Mouse (Mus musculus) MEL (cell line): ENCODE measurements around the gene Krtcap2. TPM values are rescaled to one million over a fixed set of nuclear protein-coding genes. Genes with fewer than 3 reads are reported as not detected.

Experiments
- DNase-seq: peaks from one replicate; pipeline ENCODE4 v3.0.0; 2011; ENCODE audit warnings: low read depth, low spot score
- H3K27ac ChIP-seq: 2 replicates; pipeline ENCODE4 v1.5.1; 2012; ENCODE audit warnings: low read depth, mild to moderate bottlenecking, control low read depth, low read length, moderate library complexity; ENCODE audit not compliant: control insufficient read depth
- H3K27me3 ChIP-seq, 2 experiments: fragments of 150-350 bp in 1 of 2; sonication (generic) in 1 of 2; 2 replicates each; pipeline ENCODE4 v1.6.1; 2012; ENCODE audit warnings: low read length in 2 of 2, mild to moderate bottlenecking in 2 of 2, improper control_type of control experiment in 1 of 2, moderate library complexity in 1 of 2; ENCODE audit not compliant: insufficient read depth in 2 of 2, control insufficient read depth in 1 of 2
- H3K36me3 ChIP-seq, 2 experiments: 2 replicates each; pipeline ENCODE4 v1.6.1; 2012 to 2014; ENCODE audit warnings: low read length in 2 of 2, improper control_type of control experiment in 1 of 2, inconsistent platforms in 1 of 2, mild to moderate bottlenecking in 1 of 2; ENCODE audit not compliant: insufficient read depth in 2 of 2, control insufficient read depth in 1 of 2
- H3K4me1 ChIP-seq, 2 experiments: fragments of 150-350 bp in 1 of 2; sonication (generic) in 1 of 2; 2 replicates each; pipeline ENCODE4 v1.6.1; 2012; ENCODE audit warnings: low read length in 2 of 2, improper control_type of control experiment in 1 of 2, mild to moderate bottlenecking in 1 of 2; ENCODE audit not compliant: insufficient read depth in 2 of 2, control insufficient read depth in 1 of 2
- H3K4me3 ChIP-seq, 2 experiments: fragments of 150-350 bp in 1 of 2; sonication (generic) in 1 of 2; 2 replicates each; pipeline ENCODE4 v1.5.1; 2012; ENCODE audit warnings: low read depth in 2 of 2, low read length in 2 of 2, mild to moderate bottlenecking in 2 of 2, moderate library complexity in 2 of 2, control low read depth in 1 of 2, improper control_type of control experiment in 1 of 2; ENCODE audit not compliant: control insufficient read depth in 1 of 2, insufficient read depth in 1 of 2
- H3K79me2 ChIP-seq: 2 replicates; pipeline ENCODE4 v1.6.1; 2012; ENCODE audit warnings: mild to moderate bottlenecking, low read length, moderate library complexity; ENCODE audit not compliant: control insufficient read depth, poor library complexity, insufficient read depth
- H3K9ac ChIP-seq: 2 replicates; pipeline ENCODE4 v1.6.1; 2012; ENCODE audit warnings: low read depth, mild to moderate bottlenecking, control low read depth, low read length, moderate library complexity; ENCODE audit not compliant: control insufficient read depth, poor library complexity, severe bottlenecking
- H3K9me3 ChIP-seq: fragments of 150-350 bp; sonication (generic); replicated peaks from 2 replicates; pipeline ENCODE4 v1.6.1; 2012; ENCODE audit warnings: mild to moderate bottlenecking, low read length, improper control_type of control experiment, moderate library complexity; ENCODE audit not compliant: insufficient read depth
- BHLHE40 ChIP-seq: IDR thresholded peaks from 2 replicates; pipeline ENCODE4 v1.6.1; 2012; ENCODE audit warnings: low read depth, mild to moderate bottlenecking, inconsistent platforms, low read length, improper control_type of control experiment, borderline replicate concordance
- CTCF ChIP-seq, 3 experiments: IDR thresholded peaks in 2 of 3; conservative IDR thresholded peaks in 1 of 3; 2 replicates each; pipeline ENCODE4 v1.5.1; 2011 to 2012; ENCODE audit warnings: low read length in 3 of 3, low read depth in 2 of 3, mild to moderate bottlenecking in 2 of 3, improper control_type of control experiment in 1 of 3, inconsistent platforms in 1 of 3, mixed read lengths in 1 of 3, moderate library complexity in 1 of 3; ENCODE audit not compliant: control insufficient read depth in 1 of 3, insufficient read depth in 1 of 3, poor library complexity in 1 of 3, severe bottlenecking in 1 of 3
- EP300 ChIP-seq, 2 experiments: IDR thresholded peaks; 2 replicates each; pipeline ENCODE4 v1.6.1; 2011; ENCODE audit warnings: improper control_type of control experiment in 2 of 2, low read length in 2 of 2, low read depth in 1 of 2, mild to moderate bottlenecking in 1 of 2
- ETS1 ChIP-seq: IDR thresholded peaks from 2 replicates; pipeline ENCODE4 v1.6.1; 2012; ENCODE audit warnings: low read depth, mild to moderate bottlenecking, inconsistent platforms, low read length, improper control_type of control experiment, moderate library complexity
- HCFC1 ChIP-seq: IDR thresholded peaks from 2 replicates; pipeline ENCODE4 v1.6.1; 2012; ENCODE audit warnings: low read depth, mild to moderate bottlenecking, inconsistent platforms, low read length, improper control_type of control experiment, moderate library complexity
- KAT2A ChIP-seq: conservative IDR thresholded peaks from 2 replicates; pipeline ENCODE4 v1.6.1; 2012; ENCODE audit warnings: low read depth, low read length, improper control_type of control experiment, inconsistent platforms
- MAFK ChIP-seq: IDR thresholded peaks from 2 replicates; pipeline ENCODE4 v1.6.1; 2011; ENCODE audit warnings: low read depth, mild to moderate bottlenecking, low read length, improper control_type of control experiment, borderline replicate concordance
- MAX ChIP-seq: IDR thresholded peaks from 2 replicates; pipeline ENCODE4 v1.6.1; 2011; ENCODE audit warnings: low read length, improper control_type of control experiment
- MEF2A ChIP-seq: IDR thresholded peaks from 2 replicates; pipeline ENCODE4 v1.6.1; 2014; ENCODE audit warnings: low read depth, mild to moderate bottlenecking, inconsistent platforms, low read length, improper control_type of control experiment; ENCODE audit not compliant: poor library complexity, insufficient replicate concordance, severe bottlenecking; ENCODE audit errors: extremely low read depth
- MXI1 ChIP-seq: IDR thresholded peaks from 2 replicates; pipeline ENCODE4 v1.6.1; 2011; ENCODE audit warnings: mild to moderate bottlenecking, low read depth, low read length, improper control_type of control experiment
- MYB ChIP-seq: IDR thresholded peaks from 2 replicates; pipeline ENCODE4 v1.6.1; 2011; ENCODE audit warnings: mild to moderate bottlenecking, low read depth, low read length, improper control_type of control experiment
- MYC ChIP-seq: IDR thresholded peaks from 2 replicates; pipeline ENCODE4 v1.6.1; 2011; ENCODE audit warnings: low read depth, mild to moderate bottlenecking, low read length, improper control_type of control experiment, moderate library complexity
- NELFE ChIP-seq: IDR thresholded peaks from 2 replicates; pipeline ENCODE4 v1.6.1; 2011; ENCODE audit warnings: low read depth, low read length, improper control_type of control experiment
- POLR2A ChIP-seq, 2 experiments: IDR thresholded peaks; 2 replicates each; pipeline ENCODE4 v1.6.1; 2011 to 2012; ENCODE audit warnings: low read length in 2 of 2, mild to moderate bottlenecking in 2 of 2, control low read depth in 1 of 2, improper control_type of control experiment in 1 of 2, low read depth in 1 of 2, moderate library complexity in 1 of 2; ENCODE audit not compliant: control insufficient read depth in 1 of 2, insufficient read depth in 1 of 2, poor library complexity in 1 of 2
- POLR2AphosphoS2 ChIP-seq: IDR thresholded peaks from 2 replicates; pipeline ENCODE4 v1.6.1; 2011; ENCODE audit warnings: low read length, improper control_type of control experiment
- RCOR1 ChIP-seq: IDR thresholded peaks from 2 replicates; pipeline ENCODE4 v1.6.1; 2012; ENCODE audit warnings: low read depth, mild to moderate bottlenecking, inconsistent platforms, low read length, improper control_type of control experiment
- SIN3A ChIP-seq: IDR thresholded peaks from 2 replicates; pipeline ENCODE4 v1.6.1; 2012; ENCODE audit warnings: low read length, improper control_type of control experiment, inconsistent platforms
- TAL1 ChIP-seq: IDR thresholded peaks from 2 replicates; pipeline ENCODE4 v1.6.1; 2012; ENCODE audit warnings: mild to moderate bottlenecking, inconsistent platforms, low read length, moderate library complexity, mixed read lengths
- TBP ChIP-seq: IDR thresholded peaks from 2 replicates; pipeline ENCODE4 v1.8.0; 2011; ENCODE audit warnings: low read depth, low read length, improper control_type of control experiment
- UBTF ChIP-seq: IDR thresholded peaks from 2 replicates; pipeline ENCODE4 v1.6.1; 2012; ENCODE audit warnings: low read depth, mild to moderate bottlenecking, inconsistent platforms, low read length, improper control_type of control experiment, moderate library complexity, borderline replicate concordance; ENCODE audit not compliant: insufficient read depth
- USF1 ChIP-seq: IDR thresholded peaks from 2 replicates; pipeline ENCODE4 v1.6.1; 2014; ENCODE audit warnings: low read depth, mild to moderate bottlenecking, inconsistent platforms, low read length, improper control_type of control experiment, moderate library complexity
- ZC3H11A ChIP-seq: IDR thresholded peaks from 2 replicates; pipeline ENCODE4 v1.6.1; 2012; ENCODE audit warnings: low read depth, mild to moderate bottlenecking, inconsistent platforms, low read length, improper control_type of control experiment
- ZKSCAN1 ChIP-seq: IDR thresholded peaks from 2 replicates; pipeline ENCODE4 v1.6.1; 2012; ENCODE audit warnings: low read depth, mild to moderate bottlenecking, inconsistent platforms, low read length, improper control_type of control experiment, moderate library complexity
- ZMIZ1 ChIP-seq: IDR thresholded peaks from 2 replicates; pipeline ENCODE4 v1.6.1; 2012; ENCODE audit warnings: low read depth, mild to moderate bottlenecking, inconsistent platforms, low read length, improper control_type of control experiment, moderate library complexity
- polyA plus RNA-seq, 2 experiments: library from polyadenylated mRNA; stranded (reverse) in 1 of 2; unstranded in 1 of 2; fragments of >175 nt in 1 of 2; fragments of >200 nt in 1 of 2; gene quantifications; 2 replicates each; pipeline versions ENCODE4 v1.2.1 to v1.2.4; 2012; ENCODE audit warnings: low replicate concordance in 2 of 2, low read depth in 1 of 2; ENCODE audit not compliant: insufficient read length in 2 of 2, insufficient read depth in 1 of 2, missing spikeins in 1 of 2
- total RNA-seq: library from RNA; depleted of rRNA; stranded (reverse); fragments of 300-350 nt; gene quantifications from 2 replicates; pipeline ENCODE4 v1.2.3, GENCODE M21; 2012

The Krtcap2 gene
- total and polyA plus RNA-seq, 3 experiments, result 171 to 497 TPM; not detected in 1

DNA sequence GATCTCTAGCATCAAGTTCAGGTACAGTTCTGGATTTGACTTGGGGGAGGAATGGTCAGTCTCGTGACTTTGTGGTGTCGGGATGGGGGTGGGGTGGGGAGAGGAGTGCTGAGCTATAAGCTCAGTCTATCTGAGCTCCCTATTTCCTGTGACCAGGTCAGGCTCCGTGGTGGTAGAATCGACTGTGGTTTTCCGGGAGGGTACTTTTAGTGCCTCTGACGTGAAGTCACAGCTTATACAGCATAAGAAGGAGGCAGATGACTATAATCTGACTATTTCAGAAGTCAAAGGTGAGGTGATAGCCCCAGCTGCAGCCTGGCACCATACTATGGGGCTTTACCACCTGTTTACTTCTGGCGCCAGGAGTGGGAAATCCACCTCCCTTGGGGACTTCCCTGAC is 14.4 kb upstream of the Krtcap2 start:
- no peak overlapping the region for H3K9ac ChIP-seq
- TF ChIP-seq RCOR1 (no peak), TAL1 (no peak), EP300 (IDR thresholded peaks at IDR 0.05; ENCODE audit: low read depth in 1 of 2, low read length in 2 of 2) (no peak), MYC (no peak), USF1 (no peak), POLR2A (IDR thresholded peaks at IDR 0.05; ENCODE audit: control insufficient read depth in 1 of 2, insufficient read depth in 1 of 2, low read depth in 1 of 2, low read length in 2 of 2, poor library complexity in 1 of 2) (no peak), ZKSCAN1 (no peak), CTCF (IDR thresholded peaks at IDR 0.05 in 2 of 3, conservative IDR thresholded peaks at IDR 0.05 in 1 of 3; ENCODE audit: control insufficient read depth in 1 of 3, insufficient read depth in 1 of 3, low read depth in 2 of 3, low read length in 3 of 3, poor library complexity in 1 of 3, severe bottlenecking in 1 of 3) (no peak), ZMIZ1 (no peak), TBP (no peak), MYB (no peak), KAT2A (no peak), MAX (no peak), UBTF (no peak), NELFE (no peak), POLR2AphosphoS2 (no peak), MAFK (no peak), SIN3A (no peak), BHLHE40 (no peak), ZC3H11A (no peak)
- H3K27ac ChIP-seq, result no peak overlapping the region
- H3K9me3 ChIP-seq, result no peaks in the 10 kb centered on the region
- no peaks in the 10 kb centered on the region for H3K79me2 ChIP-seq
- H3K36me3 ChIP-seq, result peaks cover 0 to 14% of the 10 kb centered on the region in 2 experiments; a peak in 2 of 4 replicates
- no peak for DNase-seq
- H3K27me3 ChIP-seq, result no peaks in the 10 kb centered on the region
- peaks cover 7 to 26% of the 10 kb centered on the region in 2 experiments for H3K4me1 ChIP-seq
- no peak overlapping the region for H3K4me3 ChIP-seq

DNA sequence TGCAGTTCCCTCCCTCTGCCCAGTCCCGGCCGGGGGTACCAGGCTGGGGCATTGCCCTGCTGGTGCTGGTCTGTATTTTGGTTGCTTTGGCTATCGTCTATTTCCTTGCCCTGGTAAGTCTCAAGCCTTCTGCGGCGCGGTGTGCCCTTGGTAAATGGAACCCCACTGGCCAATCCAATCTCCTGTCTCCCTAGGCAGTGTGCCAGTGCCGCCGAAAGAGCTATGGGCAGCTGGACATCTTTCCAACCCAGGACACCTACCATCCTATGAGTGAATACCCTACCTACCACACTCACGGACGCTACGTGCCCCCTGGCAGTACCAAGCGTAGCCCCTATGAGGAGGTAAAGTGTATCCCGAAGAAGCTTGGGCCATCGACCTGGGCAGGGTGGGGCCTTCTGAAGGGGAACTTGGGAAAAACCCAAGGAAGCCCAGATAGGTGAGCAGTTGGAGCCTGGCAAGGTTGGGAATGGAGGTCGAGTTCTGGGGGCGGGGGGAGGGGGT is 13.9 kb upstream of the Krtcap2 start:
- Histone ChIP-seq H3K27me3 (no peaks in the 10 kb centered on the region), H3K9ac (no peak overlapping the region), H3K27ac (no peak overlapping the region), H3K36me3 (peaks cover 0 to 14% of the 10 kb centered on the region in 2 experiments; a peak in 2 of 4 replicates), H3K79me2 (no peaks in the 10 kb centered on the region), H3K9me3 (no peaks in the 10 kb centered on the region), H3K4me3 (no peak overlapping the region), H3K4me1 (peaks cover 7 to 26% of the 10 kb centered on the region in 2 experiments)
- TF ChIP-seq HCFC1 (no peak), MXI1 (no peak), MAX (no peak), TBP (no peak), MEF2A (no peak), ETS1 (no peak)
- no peak for DNase-seq
